In the genomic region with DNA sequence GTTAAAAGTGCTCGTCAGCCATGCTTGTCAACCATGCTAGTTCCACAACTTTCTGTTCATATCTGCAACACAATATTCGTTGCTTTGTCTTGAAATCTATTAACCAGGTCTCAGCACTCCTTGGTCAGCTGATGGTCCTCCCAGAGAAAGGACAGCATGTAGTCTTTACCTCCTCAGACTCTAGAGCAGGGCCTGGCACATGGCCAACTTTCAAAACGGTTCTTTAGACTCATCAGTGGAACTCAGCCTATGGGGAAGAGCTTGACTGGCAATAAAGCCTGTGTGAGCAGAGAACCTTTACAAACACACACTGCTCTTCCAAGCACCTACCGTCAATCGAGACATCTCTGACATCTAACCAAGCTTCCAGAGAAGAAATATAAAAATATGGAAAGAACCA, we compare ENCODE assay signal across 22 mouse cellular contexts. TPM values are rescaled to one million over a fixed set of nuclear protein-coding genes. Genes with fewer than 3 reads are reported as not detected.
DNase-seq lines count a peak whose midpoint lies in the region; ATAC-seq and TF ChIP-seq lines count a peak whose summit lies in the region.
"Had no signal": no experiment of that assay in that cellular context is flagged by ENCODE, and none has a peak within 500 bp of the region (broad histone marks: within the 10 kb centered on the region; RNA-seq: fewer than 3 reads in every experiment).

No protein-coding gene starts in this region.

- no peaks in the 10 kb centered on the region for H3K36me3 ChIP-seq in heart, embryonic 12.5 days
- H3K36me3 ChIP-seq in lung, embryonic 14.5 days (ENCODE audit: insufficient read depth): no peaks in the 10 kb centered on the region
- H3K36me3 ChIP-seq in CH12.LX (replicated peaks in 1 of 2; ENCODE audit: control insufficient read depth in 1 of 2, insufficient read depth in 1 of 2, low read length in 1 of 2): peaks cover 0 to 1% of the 10 kb centered on the region in 2 experiments
- H3K36me3 ChIP-seq: embryonic facial prominence, embryonic 13.5 days; G1E; hindbrain, embryonic 13.5 days; limb, embryonic 13.5 days; midbrain, embryonic 10.5 days had no signal

- H3K27ac ChIP-seq in heart, embryonic 12.5 days (ENCODE audit: poor library complexity, severe bottlenecking): no peak overlapping the region
- no peak overlapping the region for H3K27ac ChIP-seq in lung, embryonic 14.5 days (ENCODE audit: low read depth)
- no peak overlapping the region for H3K27ac ChIP-seq in CH12.LX (ENCODE audit: insufficient read depth, low read depth)
- H3K27ac ChIP-seq: embryonic facial prominence, embryonic 13.5 days; hindbrain, embryonic 13.5 days; limb, embryonic 13.5 days; midbrain, embryonic 10.5 days had no signal

- no peak for TF ChIP-seq EP300 in CH12.LX (IDR thresholded peaks at IDR 0.05; ENCODE audit: low read length)

- in situ Hi-C loops in CH12.LX (cut with MboI; ENCODE audit: low pct_ligation_motif_present, low pct_unique_long_range_greater_than_20kb, low sequenced_read_pairs): no loop called here

- H3K9me3 ChIP-seq in heart, embryonic 12.5 days (replicated peaks): no peaks in the 10 kb centered on the region
- H3K9me3 ChIP-seq in lung, embryonic 14.5 days (ENCODE audit: low read depth, low read length): no peaks in the 10 kb centered on the region
- H3K9me3 ChIP-seq in CH12.LX (replicated peaks; ENCODE audit: low read length): no peaks in the 10 kb centered on the region
- H3K9me3 ChIP-seq: embryonic facial prominence, embryonic 13.5 days; G1E; hindbrain, embryonic 13.5 days; limb, embryonic 13.5 days; midbrain, embryonic 10.5 days had no signal

- H3K4me2 ChIP-seq in heart, embryonic 12.5 days: no peak overlapping the region
- no peak overlapping the region for H3K4me2 ChIP-seq in lung, embryonic 14.5 days
- peak overlapping the region; percentile 10; the same call in 1 of the 2 replicates for H3K4me2 ChIP-seq in CH12.LX (ENCODE audit: insufficient read depth, low read depth, poor library complexity, severe bottlenecking)
- H3K4me2 ChIP-seq: embryonic facial prominence, embryonic 13.5 days; hindbrain, embryonic 13.5 days; limb, embryonic 13.5 days had no signal

- no peak for ATAC-seq in heart, embryonic 12.5 days (ENCODE audit: insufficient number of reproducible peaks, low FRiP score)
- ATAC-seq in lung, embryonic 14.5 days (ENCODE audit: insufficient read depth): no peak
- no peak for ATAC-seq in granulocyte monocyte progenitor cell, adult 5-6 weeks (replicated peaks; ENCODE audit: poor library complexity, severe bottlenecking)
- ATAC-seq: activated CD4-positive, CD25-positive, alpha-beta regulatory T cell, adult 4 months had no signal

- no peak overlapping the region for H3K9ac ChIP-seq in heart, embryonic 12.5 days
- no peak overlapping the region for H3K9ac ChIP-seq in lung, embryonic 14.5 days
- no peak overlapping the region for H3K9ac ChIP-seq in CH12.LX (ENCODE audit: insufficient read depth, low read depth)
- H3K9ac ChIP-seq: embryonic facial prominence, embryonic 13.5 days; hindbrain, embryonic 13.5 days; limb, embryonic 13.5 days had no signal

- TF ChIP-seq CTCF in lung, embryonic 14.5 days (IDR thresholded peaks at IDR 0.05; ENCODE audit: low read depth): no peak
- no peak for TF ChIP-seq CTCF in CH12.LX (conservative IDR thresholded peaks at IDR 0.05 in 1 of 2, IDR thresholded peaks at IDR 0.05 in 1 of 2; ENCODE audit: low read depth in 2 of 2, low read length in 2 of 2)

- WGBS in heart, embryonic 12.5 days: 68% methylated on average over 5 of the region's 5 CpGs
- WGBS in lung, embryonic 14.5 days: 61% methylated on average over 5 of the region's 5 CpGs

- peaks cover 23% of the 10 kb centered on the region for H3K4me1 ChIP-seq in heart, embryonic 12.5 days (replicated peaks)
- peaks cover 9% of the 10 kb centered on the region; the same call in 1 of the 2 replicates for H3K4me1 ChIP-seq in lung, embryonic 14.5 days (ENCODE audit: insufficient read depth)
- peaks cover 7 to 24% of the 10 kb centered on the region in 2 experiments for H3K4me1 ChIP-seq in CH12.LX (ENCODE audit: control insufficient read depth in 1 of 2, insufficient read depth in 2 of 2)

- H3K79me2 ChIP-seq in CH12.LX (replicated peaks; ENCODE audit: control insufficient read depth, extremely low read depth, insufficient read depth, poor library complexity, severe bottlenecking): no peaks in the 10 kb centered on the region; the same call in 1 of the 2 replicates

- dilution Hi-C loops in CH12.LX (cut with MboI; ENCODE audit: extremely low pct_ligation_motif_present, extremely low pct_unique_long_range_greater_than_20kb, low sequenced_read_pairs): no loop called here

- no peak overlapping the region for H3K4me3 ChIP-seq in heart, embryonic 12.5 days
- H3K4me3 ChIP-seq in lung, embryonic 14.5 days (ENCODE audit: low read depth, low read length): no peak overlapping the region
- no peak overlapping the region for H3K4me3 ChIP-seq in CH12.LX (replicated peaks in 1 of 3; ENCODE audit: low read depth in 2 of 3, low read length in 2 of 3, poor library complexity in 1 of 3)
- H3K4me3 ChIP-seq: embryonic facial prominence, embryonic 13.5 days; hindbrain, embryonic 13.5 days; limb, embryonic 13.5 days; midbrain, embryonic 10.5 days had no signal

- DNase-seq in adrenal gland, postnatal 25 days: peak; percentile 12
- no peak for DNase-seq in adrenal gland, adult 18-20 months (ENCODE audit: low spot score in 2 of 2)
- DNase-seq in heart, postnatal 4 days: peak; percentile 33
- peak; percentile 48 for DNase-seq in lung, embryonic 14.5 days
- DNase-seq in lung, postnatal 36 days: no peak
- no peak for DNase-seq in CH12.LX (ENCODE audit: extremely low read depth)
- DNase-seq: kidney, adult 8-10 months; layer of hippocampus, postnatal 36 days; thymus, adult 2 months had no signal

- H3K27me3 ChIP-seq in heart, embryonic 12.5 days (replicated peaks): no peaks in the 10 kb centered on the region
- H3K27me3 ChIP-seq in lung, embryonic 14.5 days (ENCODE audit: insufficient read depth, low read length): no peaks in the 10 kb centered on the region
- no peaks in the 10 kb centered on the region for H3K27me3 ChIP-seq in CH12.LX (replicated peaks)
- H3K27me3 ChIP-seq: embryonic facial prominence, embryonic 13.5 days; hindbrain, embryonic 13.5 days; limb, embryonic 13.5 days had no signal

- TF ChIP-seq RAD21 in CH12.LX (IDR thresholded peaks at IDR 0.05; ENCODE audit: low read depth, low read length): no peak

- TF ChIP-seq POLR2A in CH12.LX (IDR thresholded peaks at IDR 0.05; ENCODE audit: low read depth, low read length): no peak

TF ChIP-seq in CH12.LX, 34 proteins besides CTCF, POLR2A, EP300 and RAD21:
- TF ChIP-seq MAZ (IDR thresholded peaks at IDR 0.05; ENCODE audit: low read depth, low read length) (no peak), SIN3A (IDR thresholded peaks at IDR 0.05; ENCODE audit: low read length) (no peak), RCOR1 (conservative IDR thresholded peaks at IDR 0.05; ENCODE audit: low read depth, low read length) (no peak), HCFC1 (IDR thresholded peaks at IDR 0.05; ENCODE audit: low read depth, low read length) (no peak), MAX (IDR thresholded peaks at IDR 0.05; ENCODE audit: low read length) (no peak), NRF1 (IDR thresholded peaks at IDR 0.05; ENCODE audit: low read depth, low read length) (no peak), MAFK (IDR thresholded peaks at IDR 0.05; ENCODE audit: insufficient replicate concordance, low read length) (no peak), TBP (conservative IDR thresholded peaks at IDR 0.05; ENCODE audit: low read depth, low read length) (no peak), USF1 (IDR thresholded peaks at IDR 0.05; ENCODE audit: low read depth, low read length) (no peak), ZC3H11A (IDR thresholded peaks at IDR 0.05; ENCODE audit: low read depth, low read length) (no peak), E2F4 (IDR thresholded peaks at IDR 0.05; ENCODE audit: insufficient replicate concordance, low read depth, low read length) (no peak), SMC3 (IDR thresholded peaks at IDR 0.05; ENCODE audit: low read depth, low read length) (no peak), JUN (IDR thresholded peaks at IDR 0.05; ENCODE audit: insufficient read depth, low read depth, low read length) (no peak), GABPA (IDR thresholded peaks at IDR 0.05; ENCODE audit: insufficient replicate concordance, low read depth, low read length) (no peak), KAT2A (IDR thresholded peaks at IDR 0.05; ENCODE audit: insufficient replicate concordance, low read length) (no peak), ETS1 (conservative IDR thresholded peaks at IDR 0.05; ENCODE audit: low read depth, low read length) (no peak)

RNA-seq across cellular contexts. Expression of a gene that starts 5.1 kb away (rescaled TPM):
- total RNA-seq in adrenal gland, postnatal 25 days (2021): 34.5 and 35.3 TPM in 2 replicates
- total RNA-seq in adrenal gland, adult 18-20 months (2021): 10 to 100 TPM; 34.1 to 41.7 TPM
- total RNA-seq in heart, postnatal 4 days (2021): 10 to 100 TPM; 19.0 to 20.1 TPM
- polyA plus RNA-seq in heart, embryonic 12.5 days (2016; fragmentation: Nextera tagmentation; extraction: Ambion mirVana): 11.1 and 12.1 TPM in 2 replicates
- 9.5 and 9.9 TPM in 2 replicates for polyA plus RNA-seq in lung, embryonic 14.5 days (2014; fragmentation: Nextera tagmentation; extraction: Ambion mirVana)
- total RNA-seq in CH12.LX (2012; rRNA removed): 3.5 and 4.7 TPM in 2 replicates
- 3.0 and 3.3 TPM in 2 replicates for total RNA-seq in CH12.LX (2014; rRNA removed)
- polyA plus RNA-seq in CH12.LX (2012; ENCODE audit: insufficient read length, low read depth): 4.1 and 4.9 TPM in 2 replicates
- total RNA-seq in granulocyte monocyte progenitor cell, adult 5-6 weeks (2014; fragmentation: Nextera tagmentation): 2.0 and 2.5 TPM in 2 replicates
- total RNA-seq in granulocyte monocyte progenitor cell, adult 5-6 weeks (2017): 3.6 and 7.0 TPM in 2 replicates

RNA-seq across cellular contexts. Expression of a gene that starts 41.2 kb away (rescaled TPM):
- total RNA-seq in adrenal gland, postnatal 25 days (2021): not detected in 2 replicates
- total RNA-seq in adrenal gland, adult 18-20 months (2021): not detected
- total RNA-seq in heart, postnatal 4 days (2021): not detected
- not detected in 2 replicates for polyA plus RNA-seq in heart, embryonic 12.5 days (2016; fragmentation: Nextera tagmentation; extraction: Ambion mirVana)
- polyA plus RNA-seq in lung, embryonic 14.5 days (2014; fragmentation: Nextera tagmentation; extraction: Ambion mirVana): not detected in 2 replicates
- total RNA-seq in CH12.LX (2012; rRNA removed) (not detected in 2 replicates), CH12.LX (2014; rRNA removed) (not detected in 2 replicates)
- not detected in 2 replicates for polyA plus RNA-seq in CH12.LX (2012; ENCODE audit: insufficient read length, low read depth)
- not detected in 2 replicates for total RNA-seq in granulocyte monocyte progenitor cell, adult 5-6 weeks (2014; fragmentation: Nextera tagmentation)
- total RNA-seq in granulocyte monocyte progenitor cell, adult 5-6 weeks (2017): not detected in 2 replicates
- total RNA-seq: G1E; gastrocnemius, adult 18-20 months; layer of hippocampus, postnatal 36 days had no signal
- polyA plus RNA-seq: activated CD4-positive, CD25-positive, alpha-beta regulatory T cell, adult 4 months; embryonic facial prominence, embryonic 13.5 days; forebrain, embryonic 11.5 days; G1E; heart, embryonic 14.5 days; hindbrain, embryonic 13.5 days; lung, embryonic 16.5 days; midbrain, embryonic 10.5 days; neural tube, embryonic 11.5 days; thymus, adult 2 months had no signal

Comparison
In these comparisons a context has a peak if more than half of its experiments do, and no peak if none do; other contexts are left out.
1. DNase-seq: peak in adrenal gland, postnatal 25 days (single experiment), heart, postnatal 4 days (single experiment) and lung, embryonic 14.5 days (single experiment); none in adrenal gland, adult 18-20 months (0 of 2), lung, postnatal 36 days (single experiment) and CH12.LX (single experiment).